Comparison of ENCODE assay signal across 18 mouse cellular contexts in genomic region chr4:33555966-33556365, GRCm38 (mm10).
A peak's percentile ranks its signal among the peaks of the same experiment; 100 is the strongest.
DNase-seq lines count a peak whose midpoint lies in the region; ATAC-seq and TF ChIP-seq lines count a peak whose summit lies in the region.
"Had no signal": no experiment of that assay in that cellular context is flagged by ENCODE, and none has a peak within 500 bp of the region (broad histone marks: within the 10 kb centered on the region; RNA-seq: fewer than 3 reads in every experiment).

No protein-coding gene starts in this region.

- TF ChIP-seq EP300 in lung, postnatal 0 days (IDR thresholded peaks at IDR 0.05): no peak

- no peak for ATAC-seq in kidney, embryonic 16.5 days (ENCODE audit: low FRiP score, low TSS enrichment)
- ATAC-seq in embryonic facial prominence, embryonic 13.5 days (ENCODE audit: insufficient number of reproducible peaks, insufficient read depth, low FRiP score, low TSS enrichment, low read depth): no peak
- ATAC-seq in granulocyte monocyte progenitor cell, adult 5-6 weeks (replicated peaks; ENCODE audit: poor library complexity, severe bottlenecking): peak; percentile 37; the same call in 1 of the 2 replicates
- no peak for ATAC-seq in lung, postnatal 0 days

- H3K4me3 ChIP-seq in kidney, embryonic 16.5 days (ENCODE audit: low read length): no peak overlapping the region
- no peak overlapping the region for H3K4me3 ChIP-seq in embryonic facial prominence, embryonic 13.5 days
- no peak overlapping the region for H3K4me3 ChIP-seq in lung, postnatal 0 days (ENCODE audit: low read depth, low read length)
- H3K4me3 ChIP-seq: embryonic facial prominence, embryonic 15.5 days; left cerebral cortex, adult 2 months had no signal

- peaks cover 7% of the 10 kb centered on the region for H3K4me1 ChIP-seq in kidney, embryonic 16.5 days (ENCODE audit: insufficient read depth, low read length)
- peaks cover 14% of the 10 kb centered on the region for H3K4me1 ChIP-seq in embryonic facial prominence, embryonic 13.5 days
- H3K4me1 ChIP-seq in lung, postnatal 0 days (ENCODE audit: insufficient read depth, low read depth, low read length): no peaks in the 10 kb centered on the region

- no peak for DNase-seq in kidney, postnatal 14 days
- peak; percentile 75 for DNase-seq in retina, embryonic 14.5 days (ENCODE audit: low spot score)
- DNase-seq in ovary, postnatal 14 days (ENCODE audit: low spot score): no peak
- DNase-seq in lung, postnatal 0 days (ENCODE audit: low spot score): no peak
- DNase-seq: gastrocnemius, postnatal 14 days; heart, postnatal 36 days; kidney, adult 18-20 months; lung, adult 18-20 months; lung, postnatal 4 days; midbrain, embryonic 14.5 days; spleen, adult 18-20 months; thymus, postnatal 14 days had no signal

- no peaks in the 10 kb centered on the region for H3K27me3 ChIP-seq in kidney, embryonic 16.5 days (ENCODE audit: insufficient read depth, low read length)
- peaks cover 3% of the 10 kb centered on the region for H3K27me3 ChIP-seq in embryonic facial prominence, embryonic 13.5 days
- H3K27me3 ChIP-seq in lung, postnatal 0 days (replicated peaks; ENCODE audit: insufficient read depth, low read length): no peaks in the 10 kb centered on the region
- H3K27me3 ChIP-seq: embryonic facial prominence, embryonic 15.5 days had no signal

- no peaks in the 10 kb centered on the region for H3K36me3 ChIP-seq in kidney, embryonic 16.5 days (ENCODE audit: insufficient read depth, low read length)
- H3K36me3 ChIP-seq in embryonic facial prominence, embryonic 13.5 days: no peaks in the 10 kb centered on the region
- H3K36me3 ChIP-seq in lung, postnatal 0 days (ENCODE audit: insufficient read depth, low read length): no peaks in the 10 kb centered on the region
- H3K36me3 ChIP-seq: embryonic facial prominence, embryonic 15.5 days; heart, embryonic 12.5 days had no signal

- H3K9me3 ChIP-seq in kidney, embryonic 16.5 days (ENCODE audit: low read length): 0 out of 2 replicates have a peak, but pooled peaks cover 4% of the 10 kb centered on the region
- H3K9me3 ChIP-seq in embryonic facial prominence, embryonic 13.5 days: no peaks in the 10 kb centered on the region
- no peaks in the 10 kb centered on the region for H3K9me3 ChIP-seq in lung, postnatal 0 days (ENCODE audit: low read length)
- H3K9me3 ChIP-seq: embryonic facial prominence, embryonic 15.5 days; heart, embryonic 12.5 days had no signal

- WGBS in kidney, embryonic 16.5 days: 36% methylated on average over 12 of the region's 12 CpGs
- WGBS in embryonic facial prominence, embryonic 13.5 days: 17% methylated on average over 12 of the region's 12 CpGs
- 56% methylated on average over 12 of the region's 12 CpGs for WGBS in lung, postnatal 0 days

- TF ChIP-seq CTCF in lung, postnatal 0 days (IDR thresholded peaks at IDR 0.05): no peak

- H3K4me2 ChIP-seq in kidney, embryonic 16.5 days (replicated peaks; ENCODE audit: low read depth, low read length): peak overlapping the region; percentile 29; the same call in 1 of the 2 replicates
- peak overlapping the region; percentile 39 for H3K4me2 ChIP-seq in embryonic facial prominence, embryonic 13.5 days
- no peak overlapping the region for H3K4me2 ChIP-seq in lung, postnatal 0 days (replicated peaks; ENCODE audit: low read depth, low read length)

- H3K9ac ChIP-seq in kidney, embryonic 16.5 days (replicated peaks; ENCODE audit: low read length): no peak overlapping the region
- H3K9ac ChIP-seq in embryonic facial prominence, embryonic 13.5 days: no peak overlapping the region
- H3K9ac ChIP-seq in lung, postnatal 0 days (replicated peaks; ENCODE audit: low read depth): no peak overlapping the region
- H3K9ac ChIP-seq: embryonic facial prominence, embryonic 15.5 days had no signal

- no peak overlapping the region for H3K27ac ChIP-seq in kidney, embryonic 16.5 days (ENCODE audit: low read length)
- H3K27ac ChIP-seq in embryonic facial prominence, embryonic 13.5 days: no peak overlapping the region
- H3K27ac ChIP-seq in lung, postnatal 0 days (ENCODE audit: low read length): no peak overlapping the region
- H3K27ac ChIP-seq: embryonic facial prominence, embryonic 15.5 days; left cerebral cortex, adult 2 months had no signal
